Mouse (Mus musculus) naive thymus-derived CD4-positive, alpha-beta T cell, adult 2 months (primary cell): Measurements from ENCODE around the gene Ankrd22.
"Not testable (repeated sequence)": the region's sequence is repeated elsewhere in the genome, so short reads cannot be mapped to it uniquely, and the experiment has no call there.

Experiments used
- DNase-seq: peaks from one replicate; pipeline ENCODE4 v3.0.0-alpha.2; 2011; ENCODE audit warnings: low read depth

Gene Ankrd22

GRCm38 (mm10) chr19:34165891-34166290 lies at the start of gene Ankrd22:
Gene Ankrd22 (minus strand): TSS chr19:34166053.
- no peak for DNase-seq

GRCm38 (mm10) chr19:34214136-34214535 lies 48.3 kb upstream of the Ankrd22 start:
- no peak for DNase-seq

- no peak for DNase-seq
These were observed 47.4 kb upstream of the Ankrd22 start for GRCm38 (mm10) chr19:34213251-34213645.

GRCm38 (mm10) chr19:34212489-34213250 lies 46.8 kb upstream of the Ankrd22 start:
- no peak for DNase-seq

- no peak for DNase-seq
These were observed 45.0 kb upstream of the Ankrd22 start for GRCm38 (mm10) chr19:34210841-34211240.

- DNase-seq: no peak
These were observed 44.2 kb upstream of the Ankrd22 start for GRCm38 (mm10) chr19:34209930-34210581.

GRCm38 (mm10) chr19:34209031-34209430 lies 43.2 kb upstream of the Ankrd22 start:
- no peak for DNase-seq

- DNase-seq: no peak
These were observed 41.0 kb upstream of the Ankrd22 start for GRCm38 (mm10) chr19:34206760-34207440.

- DNase-seq: not testable (repeated sequence)
These were observed 40.3 kb upstream of the Ankrd22 start for GRCm38 (mm10) chr19:34206128-34206527.

- no peak for DNase-seq
These were observed 36.8 kb upstream of the Ankrd22 start for GRCm38 (mm10) chr19:34202668-34203067.

GRCm38 (mm10) chr19:34199488-34199887 lies 33.6 kb upstream of the Ankrd22 start:
- peak; percentile 55 for DNase-seq

- DNase-seq: no peak
These were observed 33.0 kb upstream of the Ankrd22 start for GRCm38 (mm10) chr19:34198901-34199300.

- no peak for DNase-seq
These were observed 32.2 kb upstream of the Ankrd22 start for GRCm38 (mm10) chr19:34198066-34198465.

- no peak for DNase-seq
These were observed 29.2 kb upstream of the Ankrd22 start for GRCm38 (mm10) chr19:34195031-34195430.

- no peak for DNase-seq
These were observed 28.4 kb upstream of the Ankrd22 start for GRCm38 (mm10) chr19:34194132-34194745.

GRCm38 (mm10) chr19:34193683-34194082 lies 27.8 kb upstream of the Ankrd22 start:
- DNase-seq: no peak

GRCm38 (mm10) chr19:34193149-34193548 lies 27.3 kb upstream of the Ankrd22 start:
- DNase-seq: peak; percentile 62

GRCm38 (mm10) chr19:34192008-34192963 lies 26.4 kb upstream of the Ankrd22 start, which contains the start of gene Stambpl1:
Gene Stambpl1 (plus strand): TSS chr19:34192229.
- peak; percentile 86 for DNase-seq

- no peak for DNase-seq
These were observed 25.8 kb upstream of the Ankrd22 start for GRCm38 (mm10) chr19:34191645-34192007.

GRCm38 (mm10) chr19:34186845-34187244 lies 21.0 kb upstream of the Ankrd22 start:
- DNase-seq: peak; percentile 77

- no peak for DNase-seq
These were observed 16.6 kb upstream of the Ankrd22 start for GRCm38 (mm10) chr19:34182490-34182889.
